Mouse (Mus musculus) myocyte (in vitro differentiated cells): Measurements from ENCODE around the gene Plscr3.

Experiments
- CEBPB ChIP-seq: IDR thresholded peaks from 2 replicates; pipeline ENCODE4 v1.6.1; 2011; ENCODE audit warnings: mild to moderate bottlenecking, moderate library complexity; ENCODE audit not compliant: poor library complexity, insufficient read depth, severe bottlenecking
- E2F4 ChIP-seq: IDR thresholded peaks from one replicate; pipeline ENCODE4 v1.6.1; 2011; ENCODE audit warnings: mild to moderate bottlenecking, control low read depth, moderate library complexity; ENCODE audit not compliant: insufficient read depth
- MYOD1 ChIP-seq, 3 experiments: IDR thresholded peaks; one replicate each; pipeline ENCODE4 v1.6.1; 2011; ENCODE audit warnings: control low read depth in 2 of 3, low read depth in 2 of 3, mild to moderate bottlenecking in 2 of 3, moderate library complexity in 1 of 3; ENCODE audit not compliant: insufficient read length in 2 of 3, control insufficient read depth in 1 of 3
- POLR2A ChIP-seq: IDR thresholded peaks from one replicate; pipeline ENCODE4 v1.6.1; 2011; ENCODE audit warnings: low read depth, mild to moderate bottlenecking, control low read depth, moderate library complexity; ENCODE audit not compliant: insufficient read length
- POLR2AphosphoS2 ChIP-seq: IDR thresholded peaks from one replicate; pipeline ENCODE4 v1.6.1; 2011; ENCODE audit warnings: low read depth, control low read depth; ENCODE audit not compliant: insufficient read length
- SRF ChIP-seq: IDR thresholded peaks from one replicate; pipeline ENCODE4 v1.6.1; 2011; ENCODE audit warnings: low read depth; ENCODE audit not compliant: control insufficient read depth, insufficient read length
- TCF12 ChIP-seq: IDR thresholded peaks from one replicate; pipeline ENCODE4 v1.6.1; 2011; ENCODE audit warnings: mild to moderate bottlenecking, control low read depth; ENCODE audit not compliant: poor library complexity, insufficient read depth, severe bottlenecking
- TCF3 ChIP-seq: IDR thresholded peaks from one replicate; pipeline ENCODE4 v1.6.1; 2011; ENCODE audit warnings: low read depth, control low read depth; ENCODE audit not compliant: insufficient read length
- USF1 ChIP-seq: IDR thresholded peaks from one replicate; pipeline ENCODE4 v1.6.1; 2011; ENCODE audit warnings: low read depth, mild to moderate bottlenecking, control low read depth, moderate library complexity

GRCm38 (mm10) chr11:69850754-69851153, 4.6 kb downstream of the Plscr3 start:
- TF ChIP-seq SRF = no peak
- no peak for TF ChIP-seq POLR2A
- TF ChIP-seq E2F4 = no peak
- no peak for TF ChIP-seq TCF12
- TF ChIP-seq POLR2AphosphoS2 = no peak
- no peak for TF ChIP-seq USF1
- no peak for TF ChIP-seq MYOD1 (IDR thresholded peaks at IDR 0.05; ENCODE audit: control insufficient read depth in 1 of 3, insufficient read length in 2 of 3, low read depth in 2 of 3)
- TF ChIP-seq CEBPB = no peak
- TF ChIP-seq TCF3 = no peak
